Mouse (Mus musculus): Measurements from ENCODE around the gene Asic2. TPM values are rescaled to one million over a fixed set of nuclear protein-coding genes. Genes with fewer than 3 reads are reported as not detected.
A peak's percentile ranks its signal among the peaks of the same experiment; 100 is the strongest.

Gene Asic2
- total RNA-seq, 2 experiments from 2014 or later = not detected

GRCm38 (mm10) chr11:81860250-81860972 lies 107.8 kb downstream of the Asic2 start, which contains the start of gene 5530401A14Rik:
Gene 5530401A14Rik, plus strand, starts transcription at chr11:81860673.
- ATAC-seq (ENCODE audit: poor library complexity, severe bottlenecking) = no peak

DNA sequence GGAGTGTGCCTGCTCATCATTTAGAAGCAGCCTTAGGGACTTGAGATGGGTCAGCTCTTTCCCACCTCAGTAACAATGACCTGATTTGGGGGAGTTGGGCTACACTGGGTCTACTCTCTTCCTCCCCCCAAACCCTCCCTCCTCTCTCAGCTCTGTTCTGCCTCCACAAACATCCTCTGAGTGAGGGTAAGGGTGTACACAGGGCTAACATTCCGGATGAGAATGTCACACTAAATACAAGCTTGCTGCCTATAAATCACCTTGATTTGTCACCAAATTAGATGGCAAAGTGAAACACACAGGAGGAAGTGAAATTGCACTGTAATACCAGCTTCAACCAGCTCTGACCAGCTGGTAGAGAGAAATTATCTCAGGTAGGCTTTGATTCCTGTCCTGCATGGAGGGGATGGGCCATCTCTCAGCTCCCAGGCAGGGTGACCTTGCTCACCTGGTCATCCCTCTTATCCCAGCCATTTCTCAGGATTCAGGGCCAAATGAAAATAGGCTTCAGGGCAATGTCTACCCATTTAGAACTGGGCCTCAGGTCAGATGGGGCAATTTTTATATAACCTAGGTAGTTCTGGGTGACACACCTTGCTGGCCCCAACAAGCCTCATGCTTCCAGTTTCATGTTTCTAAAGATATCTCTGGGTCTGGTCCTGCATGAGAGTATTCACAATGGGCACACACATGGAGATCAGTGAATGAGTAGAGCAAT lies 120.3 kb downstream of the Asic2 start:
- ATAC-seq (ENCODE audit: poor library complexity, severe bottlenecking) = no peak; the same call in 1 of the 2 replicates

- no peak for ATAC-seq (ENCODE audit: poor library complexity, severe bottlenecking)
Observed at GRCm38 (mm10) chr11:81845686-81846036, 122.6 kb downstream of the Asic2 start.

GRCm38 (mm10) chr11:81845010-81845685 lies 123.1 kb downstream of the Asic2 start:
- ATAC-seq (ENCODE audit: poor library complexity, severe bottlenecking) = no peak

DNA sequence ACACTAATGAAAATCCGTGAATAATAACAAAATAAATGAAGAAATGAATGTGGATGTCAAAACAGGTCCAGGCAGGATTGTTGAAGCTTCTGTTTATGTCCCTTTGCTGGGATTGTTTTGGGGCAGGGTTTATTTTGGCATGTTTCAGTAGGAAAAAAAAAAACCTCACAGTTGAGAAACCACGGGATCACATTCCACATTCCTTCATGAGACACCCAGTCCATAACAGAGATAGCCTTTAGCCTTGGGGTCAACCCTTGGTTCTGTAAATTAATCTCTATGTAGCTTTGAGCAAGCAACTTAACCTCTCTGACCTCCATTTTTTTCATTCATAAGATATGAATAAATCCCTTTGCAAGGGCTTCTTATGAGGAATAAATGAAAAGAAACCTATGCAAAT lies 127.3 kb downstream of the Asic2 start:
- ATAC-seq (ENCODE audit: poor library complexity, severe bottlenecking) = no peak

DNA sequence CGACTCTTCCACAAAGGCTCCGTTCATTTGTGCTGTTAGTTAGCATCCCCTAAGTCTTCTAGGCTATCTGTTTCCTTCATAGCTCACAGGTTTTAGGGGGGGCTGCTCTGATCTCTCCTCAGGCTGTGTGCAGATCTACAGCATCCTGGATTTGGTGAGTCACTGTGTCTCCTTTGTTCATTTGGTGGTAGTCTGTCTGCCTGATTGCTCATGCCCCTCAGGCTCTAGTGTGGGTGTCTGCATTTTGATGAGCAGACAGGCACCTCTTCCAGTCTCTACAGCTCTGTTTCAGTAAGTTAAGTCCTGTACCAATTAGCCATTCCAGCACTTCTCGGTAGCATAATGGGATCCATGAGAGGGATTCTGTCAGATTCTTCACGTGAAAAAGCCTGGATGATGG lies 129.8 kb downstream of the Asic2 start:
- no peak for ATAC-seq (ENCODE audit: poor library complexity, severe bottlenecking)

- no peak for ATAC-seq (ENCODE audit: poor library complexity, severe bottlenecking)
Observed at GRCm38 (mm10) chr11:81832381-81832780, 135.9 kb downstream of the Asic2 start.

DNA sequence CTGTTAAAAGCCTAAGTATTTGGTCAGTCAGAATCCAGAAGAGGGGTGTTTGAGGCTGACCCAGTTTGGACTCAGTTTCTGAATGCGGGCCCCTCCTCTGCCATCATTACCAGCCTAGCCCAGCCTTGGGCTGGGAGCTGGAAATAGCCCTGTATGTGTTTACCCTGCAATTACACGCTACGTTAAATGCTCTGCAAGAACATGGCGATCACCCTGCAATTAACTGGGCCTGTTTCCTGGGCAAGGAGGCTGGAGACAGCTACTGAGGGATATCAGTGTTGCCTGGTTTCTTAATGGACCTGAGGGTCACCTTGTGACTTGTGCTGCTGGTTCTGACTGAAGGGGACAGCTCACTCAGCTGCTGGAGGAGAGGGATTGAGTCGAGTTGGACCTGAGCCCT lies 151.7 kb downstream of the Asic2 start:
- ATAC-seq (ENCODE audit: poor library complexity, severe bottlenecking) = no peak

DNA sequence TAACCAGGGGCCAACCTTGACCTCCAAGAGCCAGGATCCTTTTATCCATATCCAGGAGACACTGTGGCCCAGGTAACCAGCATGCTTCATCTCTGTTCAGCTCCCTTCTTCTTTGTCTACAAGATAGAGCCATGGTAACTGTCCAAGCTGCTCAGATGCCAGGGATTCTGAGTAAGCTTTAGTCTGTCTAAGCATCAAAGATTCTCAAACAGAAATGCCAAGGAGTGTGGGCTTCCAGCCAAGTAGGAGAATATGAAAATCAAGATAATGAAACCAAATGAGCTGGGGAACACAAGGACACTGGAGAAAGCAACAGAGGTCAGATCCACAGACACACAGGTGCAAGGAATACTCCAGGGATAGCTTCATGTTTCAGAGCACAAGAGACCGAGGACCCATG lies 153.4 kb downstream of the Asic2 start:
- no peak for ATAC-seq (ENCODE audit: poor library complexity, severe bottlenecking)

GRCm38 (mm10) chr11:81806905-81807659 lies 161.2 kb downstream of the Asic2 start:
- peak; percentile 95 for ATAC-seq (ENCODE audit: poor library complexity, severe bottlenecking)

DNA sequence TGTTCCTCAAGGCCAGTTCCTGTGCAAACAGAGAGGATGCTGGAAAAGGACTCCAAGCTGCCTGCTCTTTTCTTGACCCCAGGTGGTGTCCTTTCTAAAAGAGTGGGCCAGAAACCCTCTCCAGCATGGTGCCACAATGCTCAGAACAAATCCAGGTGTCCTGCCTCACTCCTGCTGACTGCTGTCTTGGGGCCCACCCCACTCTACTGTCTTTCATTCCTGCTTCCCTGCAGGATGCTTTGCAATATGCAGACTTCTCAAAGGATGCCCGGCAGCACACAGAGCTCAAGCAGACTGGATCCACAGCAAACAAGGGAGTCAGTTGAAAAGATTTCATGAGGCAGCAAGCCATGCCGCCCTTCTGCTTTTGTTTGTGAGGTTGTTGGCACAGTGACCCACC lies 164.7 kb downstream of the Asic2 start:
- ATAC-seq (ENCODE audit: poor library complexity, severe bottlenecking) = no peak

DNA sequence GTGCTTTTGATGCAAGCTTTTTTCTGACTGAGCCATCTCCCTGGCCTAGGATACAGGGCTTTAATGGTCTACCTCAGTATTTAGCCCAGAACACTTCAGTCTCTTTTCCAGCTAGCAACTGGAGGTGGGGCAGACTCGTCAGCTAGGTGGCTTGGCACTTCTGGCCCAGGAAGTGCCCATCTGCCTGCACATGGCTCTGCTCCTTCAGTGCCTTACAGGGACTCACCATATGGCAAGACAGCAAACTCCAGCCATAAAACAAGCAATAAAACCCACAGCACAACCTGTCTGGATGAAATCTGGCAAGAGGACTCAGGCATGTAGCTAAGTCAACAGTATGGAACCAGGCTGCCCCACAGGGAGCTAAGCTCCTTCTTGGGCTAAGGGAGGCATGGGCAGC lies 165.6 kb downstream of the Asic2 start:
- no peak for ATAC-seq (ENCODE audit: poor library complexity, severe bottlenecking)

GRCm38 (mm10) chr11:81800899-81801298 lies 167.4 kb downstream of the Asic2 start:
- no peak for ATAC-seq (ENCODE audit: poor library complexity, severe bottlenecking)

GRCm38 (mm10) chr11:81793588-81793987 lies 174.7 kb downstream of the Asic2 start:
- ATAC-seq (ENCODE audit: poor library complexity, severe bottlenecking) = no peak

- ATAC-seq (ENCODE audit: poor library complexity, severe bottlenecking) = no peak
Observed at GRCm38 (mm10) chr11:81791579-81791978, 176.7 kb downstream of the Asic2 start.

DNA sequence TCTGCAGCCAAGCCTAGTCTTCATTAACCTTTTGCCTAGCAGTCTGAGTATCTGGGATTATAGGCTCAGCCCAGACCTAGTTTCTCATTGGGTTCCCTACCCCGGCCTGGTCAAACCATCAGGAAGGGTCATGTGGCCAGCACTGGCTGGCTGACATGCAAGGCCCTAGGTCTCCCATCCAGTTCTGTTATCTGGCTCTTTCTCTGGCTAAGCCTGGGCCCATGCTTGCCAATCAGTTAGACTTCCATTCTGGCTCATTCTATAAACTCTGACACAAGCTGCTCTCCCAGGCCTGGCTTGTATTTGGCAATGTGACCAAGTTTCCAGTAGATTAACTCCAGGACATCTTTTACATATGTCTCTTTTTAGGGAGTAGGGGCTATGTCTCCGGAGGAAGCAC lies 187.7 kb downstream of the Asic2 start:
- no peak for ATAC-seq (ENCODE audit: poor library complexity, severe bottlenecking)

- ATAC-seq (ENCODE audit: poor library complexity, severe bottlenecking) = no peak
Observed at GRCm38 (mm10) chr11:81779881-81780280, 188.4 kb downstream of the Asic2 start.

DNA sequence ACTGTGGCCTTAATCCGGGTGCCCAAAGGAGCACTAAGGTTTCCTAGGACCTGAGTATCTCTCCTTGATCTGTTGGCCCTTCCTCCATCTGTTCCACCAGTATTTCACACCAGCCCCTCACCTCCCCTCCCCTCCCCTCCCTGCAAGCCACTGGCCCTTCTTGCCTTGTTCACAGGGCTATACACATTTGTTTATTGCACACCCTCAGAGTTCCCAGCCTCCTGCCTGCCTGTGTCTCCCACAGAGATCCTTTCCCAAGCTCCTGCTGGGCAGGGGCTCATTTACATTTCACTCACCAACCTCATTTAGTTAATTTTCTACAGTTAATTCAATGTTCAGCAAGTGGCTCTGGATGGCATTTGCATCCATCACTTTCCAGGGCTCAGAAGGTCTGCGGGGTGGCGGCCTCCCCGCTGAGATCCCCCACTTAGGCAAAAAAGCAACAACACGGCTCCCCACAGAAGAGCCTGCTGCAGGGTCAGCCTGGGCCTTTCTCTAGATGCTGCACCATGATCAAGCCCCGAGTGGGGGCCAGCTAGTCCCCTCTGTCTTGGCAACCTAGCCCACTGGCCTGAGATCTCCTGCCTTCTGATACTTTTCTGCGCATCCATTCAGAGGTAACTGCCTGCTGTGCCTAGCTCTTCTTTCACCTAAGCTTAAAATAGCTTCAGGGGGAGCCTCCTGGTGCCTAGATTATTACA lies 196.9 kb downstream of the Asic2 start:
- ATAC-seq (ENCODE audit: poor library complexity, severe bottlenecking) = no peak

- no peak for ATAC-seq (ENCODE audit: poor library complexity, severe bottlenecking)
Observed at GRCm38 (mm10) chr11:81769691-81770260, 198.5 kb downstream of the Asic2 start.

DNA sequence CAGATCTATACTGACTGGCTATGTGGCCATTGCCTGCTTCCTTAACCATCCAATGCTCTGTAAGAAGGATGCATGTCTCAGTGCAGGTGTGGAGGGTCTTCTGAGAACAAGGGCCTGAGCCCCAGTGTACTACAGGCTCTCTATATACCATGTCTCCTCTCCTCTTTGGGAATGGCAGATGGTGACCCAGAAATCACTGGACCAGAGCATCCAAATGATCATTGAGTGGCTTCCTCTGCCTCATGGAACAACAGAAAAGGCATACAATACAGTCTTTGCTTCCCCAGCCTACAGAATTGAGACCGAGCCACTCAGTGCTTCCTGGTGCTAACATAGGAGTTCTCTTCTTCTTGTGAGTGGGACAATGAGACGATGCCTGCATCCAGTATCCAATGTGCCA lies 200.0 kb downstream of the Asic2 start:
- no peak for ATAC-seq (ENCODE audit: poor library complexity, severe bottlenecking)
